Mouse (Mus musculus) small intestine, adult 2 months (tissue): ENCODE measurements around the gene Dnajb1.

Experiments
- CTCF ChIP-seq: fragments of 200-500 bp; IDR thresholded peaks from 2 replicates; pipeline ENCODE4 v1.5.1; 2012; ENCODE audit warnings: low read depth, mild to moderate bottlenecking, control low read depth, inconsistent platforms, low read length, moderate library complexity, mixed read lengths; ENCODE audit not compliant: insufficient replicate concordance, insufficient read length; ENCODE audit errors: extremely low read depth
- POLR2A ChIP-seq: fragments of 200-500 bp; IDR thresholded peaks from 2 replicates; pipeline ENCODE4 v1.6.1; 2012; ENCODE audit warnings: low read depth, mild to moderate bottlenecking, control low read depth, inconsistent platforms, low read length, moderate library complexity

DNA sequence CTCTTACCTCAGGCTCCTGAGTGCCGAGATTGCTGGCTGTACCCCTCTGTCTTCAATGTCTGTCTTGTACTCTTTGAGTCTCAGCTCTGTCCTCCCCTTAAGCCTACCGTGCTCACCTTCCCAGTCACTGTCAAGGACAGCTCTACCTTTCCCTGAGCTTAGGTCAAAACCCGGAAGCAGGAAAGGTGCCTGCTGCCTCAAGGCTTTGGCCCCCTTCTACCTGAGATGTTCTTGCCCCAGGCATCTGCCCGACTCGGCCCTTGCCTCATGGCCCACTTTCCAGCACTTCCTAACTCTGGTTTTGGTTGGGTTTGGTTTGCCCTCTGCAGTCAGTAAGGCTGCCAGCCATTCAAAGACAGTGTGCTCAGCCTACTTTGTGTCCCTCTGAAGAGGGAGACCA, 39.2 kb upstream of the Dnajb1 start:
- TF ChIP-seq CTCF (no peak), POLR2A (no peak)
